Mouse (Mus musculus) liver, postnatal 0 days (tissue): ENCODE data around the gene F8a. TPM values are rescaled to one million over a fixed set of nuclear protein-coding genes. Genes with fewer than 3 reads are reported as not detected.
"Not testable (repeated sequence)": the region's sequence is repeated elsewhere in the genome, so short reads cannot be mapped to it uniquely, and the experiment has no call there.

Experiments
- ATAC-seq: fragments of 200-750 bp; cut with Nextera tagmentation; 2 replicates; pipeline ENCODE4 v1.8.0; 2017; ENCODE audit warnings: mild to moderate bottlenecking, moderate library complexity
- DNase-seq: peaks from one replicate; pipeline ENCODE4 v3.0.0-alpha.2; 2016
- H3K27ac ChIP-seq: fragments of 300-500 bp; sonication (generic); 2 replicates; pipeline ENCODE4 v1.5.1; 2014; ENCODE audit warnings: antibody characterized with exemption, moderate library complexity, mild to moderate bottlenecking, low read depth
- H3K27me3 ChIP-seq: fragments of 300-500 bp; sonication (generic); 2 replicates; pipeline ENCODE4 v1.6.1; 2014; ENCODE audit warnings: low read length, control low read depth, mixed read lengths; ENCODE audit not compliant: insufficient read depth
- H3K36me3 ChIP-seq: fragments of 300-500 bp; sonication (generic); replicated peaks from 2 replicates; pipeline ENCODE4 v1.6.1; 2014; ENCODE audit warnings: mild to moderate bottlenecking, control low read depth, low read length, moderate library complexity, mixed read lengths; ENCODE audit not compliant: insufficient read depth
- H3K4me1 ChIP-seq: fragments of 300-500 bp; sonication (generic); 2 replicates; pipeline ENCODE4 v1.6.1; 2014; ENCODE audit warnings: antibody characterized with exemption, mild to moderate bottlenecking, control low read depth; ENCODE audit not compliant: insufficient read depth
- H3K4me2 ChIP-seq: fragments of 300-500 bp; sonication (generic); 2 replicates; pipeline ENCODE4 v1.6.1; 2014; ENCODE audit warnings: low read depth, mild to moderate bottlenecking, low read length, moderate library complexity, mixed read lengths
- H3K4me3 ChIP-seq: fragments of 300-500 bp; sonication (generic); 2 replicates; pipeline ENCODE4 v1.5.1; 2014; ENCODE audit warnings: low read depth, low read length
- H3K9ac ChIP-seq: fragments of 300-500 bp; sonication (generic); replicated peaks from 2 replicates; pipeline ENCODE4 v1.6.1; 2014; ENCODE audit warnings: mild to moderate bottlenecking, moderate library complexity
- H3K9me3 ChIP-seq: fragments of 300-500 bp; sonication (generic); 2 replicates; pipeline ENCODE4 v1.6.1; 2016; ENCODE audit warnings: mild to moderate bottlenecking, control low read depth, low read length, mixed read lengths
- CTCF ChIP-seq: sonication (generic); IDR thresholded peaks from 2 replicates; pipeline ENCODE4 v1.5.1; 2016; ENCODE audit warnings: antibody characterized with exemption, low read depth
- EP300 ChIP-seq: IDR thresholded peaks from 2 replicates; pipeline ENCODE4 v1.6.1; 2016; ENCODE audit warnings: antibody characterized with exemption, low read depth, mild to moderate bottlenecking
- WGBS: fragments of 180-500 bp; shearing (Covaris S2); extraction: QIAGEN DNeasy Blood & Tissue Kit; methylation state at CpG from one replicate; pipeline ENCODE4 v1.1.7; 2014; ENCODE audit not compliant: insufficient replicate concordance; 5-methylcytosine and 5-hydroxymethylcytosine counted together
- polyA plus RNA-seq: library from polyadenylated mRNA; unstranded; fragments of >200 nt; fragmentation: Nextera tagmentation; extraction: Ambion mirVana; gene quantifications from 2 replicates; pipeline ENCODE4 v1.2.1, GENCODE M21; 2015

Gene F8a
- polyA plus RNA-seq, result 5.6 and 5.7 TPM in 2 replicates

GRCm38 (mm10) chrX:73227914-73228605 lies at the start of gene F8a:
Gene F8a (plus strand): TSS chrX:73228291.
- H3K27ac ChIP-seq, result peak within 1 kb of the TSS; percentile 86
- no peaks in the 10 kb centered on the region for H3K36me3 ChIP-seq
- TF ChIP-seq EP300 (no peak), CTCF (no peak)
- H3K9me3 ChIP-seq, result no peaks in the 10 kb centered on the region
- peak; percentile 92 for ATAC-seq
- peak within 1 kb of the TSS; percentile 82 for H3K4me2 ChIP-seq
- peaks cover 4% of the 10 kb centered on the region; the same call in 1 of the 2 replicates for H3K4me1 ChIP-seq
- DNase-seq, result peak; percentile 80
- H3K9ac ChIP-seq, result peak within 1 kb of the TSS; percentile 71
- H3K27me3 ChIP-seq, result no peaks in the 10 kb centered on the region
- peak within 1 kb of the TSS; percentile 64 for H3K4me3 ChIP-seq
- WGBS, result 15% methylated on average over 37 of the region's 39 CpGs

DNA sequence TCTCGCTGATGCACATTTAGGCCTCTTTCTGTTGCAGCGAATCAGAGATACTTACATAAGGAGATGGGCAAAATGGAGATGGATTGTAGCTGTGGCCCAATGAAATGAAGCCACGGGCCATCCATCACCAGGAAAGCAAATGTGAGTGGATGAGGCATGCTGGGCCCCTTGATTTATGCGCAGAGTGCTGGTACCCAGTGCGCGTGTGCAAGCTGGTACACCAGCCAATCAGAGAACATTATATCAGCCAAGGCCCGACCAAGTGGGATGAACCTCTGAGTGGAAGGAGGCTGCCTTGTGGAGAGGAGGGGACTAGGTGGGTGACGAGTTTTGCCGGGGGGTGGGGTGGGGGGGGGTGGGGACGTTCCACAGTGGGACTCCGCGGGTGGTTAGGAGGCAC lies 36.2 kb upstream of the F8a start, which contains the start of gene Xlr3b:
Gene Xlr3b, plus strand, starts transcription at position 274 of the 400 bp plus-strand sequence.
- ATAC-seq, H3K9ac ChIP-seq, H3K9me3 ChIP-seq, H3K4me3 ChIP-seq, H3K27me3 ChIP-seq, H3K27ac ChIP-seq, H3K36me3 ChIP-seq, H3K4me2 ChIP-seq, H3K4me1 ChIP-seq: not testable (repeated sequence)
- DNase-seq, result peak; percentile 10
- 82% methylated on average over 8 of the region's 12 CpGs for whole genome bisulfite sequencing

- WGBS, result 61% methylated on average over 11 of the region's 19 CpGs
- H3K9ac ChIP-seq, H3K4me3 ChIP-seq, DNase-seq, H3K27me3 ChIP-seq, H3K27ac ChIP-seq, H3K4me2 ChIP-seq, H3K4me1 ChIP-seq, H3K9me3 ChIP-seq, ATAC-seq, H3K36me3 ChIP-seq: not testable (repeated sequence)
Measured at GRCm38 (mm10) chrX:73213819-73214564, 14.1 kb upstream of the F8a start, which contains the start of gene Xlr4b. Gene Xlr4b (plus strand): TSS chrX:73214333.

- Histone ChIP-seq H3K9me3 (no peaks in the 10 kb centered on the region), H3K4me3 (no peak overlapping the region), H3K27me3 (no peaks in the 10 kb centered on the region), H3K36me3 (no peaks in the 10 kb centered on the region), H3K27ac (no peak overlapping the region), H3K9ac (no peak overlapping the region), H3K4me1 (peaks cover 4% of the 10 kb centered on the region; the same call in 1 of the 2 replicates), H3K4me2 (no peak overlapping the region)
- 57% methylated on average over 1 of the region's 1 CpGs for WGBS
- DNase-seq (no peak), ATAC-seq (no peak)
- TF ChIP-seq CTCF, result no peak
- no peak for TF ChIP-seq EP300
Measured at GRCm38 (mm10) chrX:73225365-73225764, 2.7 kb upstream of the F8a start.

DNA sequence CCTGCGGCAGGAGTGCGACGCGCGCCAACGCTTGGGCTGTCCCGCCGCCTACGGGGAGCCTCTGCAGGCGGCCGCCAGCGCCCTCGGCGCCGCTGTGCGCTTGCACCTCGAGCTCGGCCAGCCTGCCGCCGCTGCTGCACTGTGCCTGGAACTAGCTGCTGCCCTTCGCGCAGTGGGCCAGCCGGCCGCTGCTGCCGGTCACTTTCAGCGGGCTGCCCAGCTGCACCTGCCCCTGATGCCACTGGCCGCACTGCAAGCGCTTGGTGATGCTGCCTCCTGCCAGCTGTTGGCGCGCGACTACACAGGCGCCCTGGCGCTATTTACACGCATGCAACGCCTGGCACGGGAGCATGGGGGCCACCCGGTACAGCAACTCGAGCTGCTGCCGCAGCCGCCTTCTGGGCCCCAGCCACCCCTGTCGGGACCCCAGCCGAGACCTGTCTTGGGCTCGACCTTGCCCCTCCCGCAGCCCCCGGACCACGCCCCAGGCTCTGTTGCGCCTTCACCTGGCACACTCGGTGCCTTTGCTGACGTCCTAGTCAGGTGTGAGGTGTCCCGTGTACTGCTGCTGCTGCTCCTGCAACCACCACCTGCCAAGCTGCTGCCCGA lies 619 bp downstream of the F8a start:
- no peaks in the 10 kb centered on the region for H3K36me3 ChIP-seq
- DNase-seq, result peak; percentile 49
- ATAC-seq, result peak; percentile 49
- peak overlapping the region; percentile 82 for H3K4me2 ChIP-seq
- H3K27ac ChIP-seq, result peak overlapping the region; percentile 86
- H3K27me3 ChIP-seq, result no peaks in the 10 kb centered on the region
- 19% methylated on average over 31 of the region's 51 CpGs for WGBS
- no peaks in the 10 kb centered on the region for H3K9me3 ChIP-seq
- TF ChIP-seq EP300 (no peak), CTCF (0 out of 2 replicates have a peak, but pooled peaks have one; percentile 15)
- peaks cover 4% of the 10 kb centered on the region; the same call in 1 of the 2 replicates for H3K4me1 ChIP-seq
- H3K4me3 ChIP-seq, result peak overlapping the region; percentile 64
- H3K9ac ChIP-seq, result peak overlapping the region; percentile 71

- no peak overlapping the region for H3K27ac ChIP-seq
- H3K27me3 ChIP-seq, result no peaks in the 10 kb centered on the region
- H3K4me2 ChIP-seq, result peak overlapping the region; percentile 82
- H3K36me3 ChIP-seq, result no peaks in the 10 kb centered on the region
- H3K9me3 ChIP-seq, result no peaks in the 10 kb centered on the region
- TF ChIP-seq CTCF (no peak), EP300 (no peak)
- H3K4me3 ChIP-seq, result peak overlapping the region; percentile 64
- peaks cover 4% of the 10 kb centered on the region; the same call in 1 of the 2 replicates for H3K4me1 ChIP-seq
- H3K9ac ChIP-seq, result no peak overlapping the region
- DNase-seq (no peak), ATAC-seq (no peak)
- 25% methylated on average over 3 of the region's 3 CpGs for WGBS
Measured at GRCm38 (mm10) chrX:73229288-73229687, 1.2 kb downstream of the F8a start.

DNA sequence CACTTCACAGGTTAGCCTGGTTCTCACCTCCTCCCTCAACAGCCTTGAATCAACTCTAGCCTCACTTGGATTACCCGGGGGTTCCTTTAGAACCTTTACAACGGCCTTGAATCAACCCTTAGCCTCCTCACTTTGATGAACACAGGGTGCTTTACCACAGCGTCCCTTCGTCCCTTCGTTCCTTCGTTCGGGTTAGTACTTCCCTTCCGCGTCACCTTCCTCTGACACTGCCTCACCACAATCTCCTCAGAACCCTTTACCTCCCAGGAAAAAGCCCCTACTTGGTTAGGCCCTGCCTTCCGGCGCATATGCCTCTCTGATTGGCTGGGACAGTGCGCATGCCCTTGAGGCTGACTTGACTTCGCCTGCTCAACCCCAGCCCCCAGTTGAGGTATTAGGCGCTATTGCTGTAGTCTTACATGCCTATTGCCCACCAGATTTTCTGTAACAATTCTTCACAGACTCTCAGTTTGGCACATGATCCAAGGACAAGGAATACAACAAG lies 14.8 kb downstream of the F8a start, which contains the start of gene Xlr4c:
Gene Xlr4c, minus strand, starts transcription at position 310 of the 505 bp plus-strand sequence.
- DNase-seq, H3K36me3 ChIP-seq, H3K4me1 ChIP-seq, H3K4me3 ChIP-seq, H3K9me3 ChIP-seq, H3K27me3 ChIP-seq, ATAC-seq, H3K4me2 ChIP-seq, H3K27ac ChIP-seq, H3K9ac ChIP-seq: not testable (repeated sequence)
- WGBS, result 67% methylated on average over 9 of the region's 14 CpGs

- 67% methylated on average over 1 of the region's 2 CpGs for WGBS
- not testable (repeated sequence) for H3K36me3 ChIP-seq, H3K4me2 ChIP-seq, H3K4me1 ChIP-seq, H3K27ac ChIP-seq, H3K4me3 ChIP-seq, H3K27me3 ChIP-seq, DNase-seq, H3K9me3 ChIP-seq, ATAC-seq, H3K9ac ChIP-seq
Measured at GRCm38 (mm10) chrX:73262428-73262827, 34.3 kb downstream of the F8a start.
